9 mouse cellular contexts compared by ENCODE assay signal in genomic region chr9:78259688-78260087, GRCm38 (mm10). TPM values are rescaled to one million over a fixed set of nuclear protein-coding genes. Genes with fewer than 3 reads are reported as not detected.
DNase-seq lines count a peak whose midpoint lies in the region; ATAC-seq and TF ChIP-seq lines count a peak whose summit lies in the region.
"Not testable (repeated sequence)": the region's sequence is repeated elsewhere in the genome, so short reads cannot be mapped to it uniquely, and the experiment has no call there.
"Had no signal": no experiment of that assay in that cellular context is flagged by ENCODE, and none has a peak within 500 bp of the region (broad histone marks: within the 10 kb centered on the region; RNA-seq: fewer than 3 reads in every experiment).

No protein-coding gene starts in this region.

- not testable (repeated sequence) for H3K27me3 ChIP-seq in forebrain, embryonic 12.5 days; kidney, postnatal 0 days (ENCODE audit: insufficient read depth, low read length); liver, adult 2 months (ENCODE audit: control insufficient read depth, insufficient read depth, low read length); midbrain, embryonic 13.5 days

- not testable (repeated sequence) for H3K79me2 ChIP-seq in liver, adult 2 months (ENCODE audit: control insufficient read depth, insufficient read depth, low read length)

- not testable (repeated sequence) for H3K9ac ChIP-seq in forebrain, embryonic 12.5 days; kidney, postnatal 0 days (ENCODE audit: low read depth, low read length); liver, adult 2 months (ENCODE audit: low read depth, low read length); midbrain, embryonic 13.5 days (replicated peaks)

- H3K27ac ChIP-seq in forebrain, embryonic 12.5 days; kidney, postnatal 0 days; liver, adult 2 months (replicated peaks; ENCODE audit: insufficient read depth, low read depth, low read length); midbrain, embryonic 13.5 days: not testable (repeated sequence)

- H3K4me2 ChIP-seq in forebrain, embryonic 12.5 days; kidney, postnatal 0 days (ENCODE audit: low read length); midbrain, embryonic 13.5 days (replicated peaks): not testable (repeated sequence)

- peak; percentile 49 for TF ChIP-seq CTCF in kidney, postnatal 0 days (IDR thresholded peaks at IDR 0.05; ENCODE audit: low read depth)
- 0 out of 2 replicates have a peak, but pooled peaks have one; percentile 25 for TF ChIP-seq CTCF in liver, adult 2 months (IDR thresholded peaks at IDR 0.05; ENCODE audit: low read depth, low read length)

- H3K4me1 ChIP-seq in forebrain, embryonic 12.5 days; kidney, postnatal 0 days (replicated peaks; ENCODE audit: insufficient read depth, low read length); liver, adult 2 months (ENCODE audit: control insufficient read depth, insufficient read depth, low read length); midbrain, embryonic 13.5 days (replicated peaks): not testable (repeated sequence)

- not testable (repeated sequence) for H3K4me3 ChIP-seq in forebrain, embryonic 12.5 days (replicated peaks); kidney, postnatal 0 days (replicated peaks; ENCODE audit: low read depth, low read length); liver, adult 2 months (ENCODE audit: insufficient read depth, low read depth, low read length); midbrain, embryonic 13.5 days (replicated peaks)

- DNase-seq in adrenal gland, postnatal 14 days, result peak; percentile 62
- DNase-seq in heart, postnatal 36 days, result peak; percentile 29 to 58
- not testable (repeated sequence) for DNase-seq in kidney, postnatal 0 days (ENCODE audit: low spot score); liver, adult 2 months (ENCODE audit: extremely low read depth, low read depth, low spot score)
- peak; percentile 27 for DNase-seq in spleen, adult 12 weeks (ENCODE audit: low spot score)
- DNase-seq in urinary bladder, postnatal 14 days (ENCODE audit: low spot score), result peak; percentile 60

- not testable (repeated sequence) for TF ChIP-seq POLR2A in liver, adult 2 months (IDR thresholded peaks at IDR 0.05; ENCODE audit: extremely low read depth, insufficient read depth, low read length)

- WGBS in forebrain, embryonic 12.5 days, result 0% methylated on average over 1 of the region's 6 CpGs
- 0% methylated on average over 1 of the region's 6 CpGs for WGBS in kidney, postnatal 0 days
- WGBS in liver, adult 2 months, result 0% methylated on average over 1 of the region's 6 CpGs
- 0% methylated on average over 1 of the region's 6 CpGs for WGBS in midbrain, embryonic 13.5 days

- not testable (repeated sequence) for H3K9me3 ChIP-seq in forebrain, embryonic 12.5 days; kidney, postnatal 0 days (replicated peaks; ENCODE audit: low read length); midbrain, embryonic 13.5 days

- peak; percentile 73 for ATAC-seq in forebrain, embryonic 12.5 days (ENCODE audit: low FRiP score)
- ATAC-seq in kidney, postnatal 0 days (replicated peaks; ENCODE audit: low FRiP score, low read depth), result peak; percentile 43; the same call in 1 of the 2 replicates
- ATAC-seq in midbrain, embryonic 13.5 days, result peak; percentile 53; the same call in 1 of the 2 replicates

- H3K36me3 ChIP-seq in forebrain, embryonic 12.5 days (replicated peaks); kidney, postnatal 0 days (ENCODE audit: insufficient read depth, low read length); liver, adult 2 months (ENCODE audit: control insufficient read depth, insufficient read depth, low read length); midbrain, embryonic 13.5 days: not testable (repeated sequence)

- intact Hi-C loops in heart, postnatal 36 days (cut with DNase I), result not testable (repeated sequence)

RNA-seq across cellular contexts. Expression of gene Gm3776, which starts 2.8 kb away (rescaled TPM):
- total RNA-seq in adrenal gland, postnatal 14 days (2021), result not detected in 2 replicates
- polyA plus RNA-seq in forebrain, embryonic 12.5 days (2016; fragmentation: Nextera tagmentation; extraction: Ambion mirVana), result not detected in 2 replicates
- 1 to 10 TPM; 1.0 to 1.2 TPM for total RNA-seq in heart, postnatal 36 days (2021)
- polyA plus RNA-seq in kidney, postnatal 0 days (2015; fragmentation: Nextera tagmentation; extraction: Ambion mirVana), result 8.4 and 10.3 TPM in 2 replicates
- total RNA-seq in liver, adult 2 months (2014; rRNA removed), result 5.1 and 42.0 TPM in 2 replicates
- polyA plus RNA-seq in liver, adult 2 months (2012; rRNA removed), result 0.48 and 0.92 TPM in 2 replicates
- not detected in 2 replicates for polyA plus RNA-seq in midbrain, embryonic 13.5 days (2015; fragmentation: Nextera tagmentation; extraction: Ambion mirVana)
- total RNA-seq: gastrocnemius, postnatal 14 days had no signal

RNA-seq across cellular contexts. Expression of gene Gsta1, which starts 29.2 kb away (rescaled TPM):
- not detected in 2 replicates for total RNA-seq in adrenal gland, postnatal 14 days (2021)
- not detected in 2 replicates for polyA plus RNA-seq in forebrain, embryonic 12.5 days (2016; fragmentation: Nextera tagmentation; extraction: Ambion mirVana)
- total RNA-seq in heart, postnatal 36 days (2021), result 1 to 10 TPM in 1 of 2 experiments, not detected in 1; 1.1 TPM
- polyA plus RNA-seq in kidney, postnatal 0 days (2015; fragmentation: Nextera tagmentation; extraction: Ambion mirVana), result 23.4 and 33.9 TPM in 2 replicates
- total RNA-seq in liver, adult 2 months (2014; rRNA removed), result 6.1 and 42.4 TPM in 2 replicates
- 1.0 and 2.8 TPM in 2 replicates for polyA plus RNA-seq in liver, adult 2 months (2012; rRNA removed)
- polyA plus RNA-seq in midbrain, embryonic 13.5 days (2015; fragmentation: Nextera tagmentation; extraction: Ambion mirVana), result not detected in 2 replicates
- total RNA-seq: gastrocnemius, postnatal 14 days had no signal

RNA-seq across cellular contexts. Expression of gene Gm10639, which starts 30.0 kb away (rescaled TPM):
- total RNA-seq in adrenal gland, postnatal 14 days (2021), result not detected in 2 replicates
- polyA plus RNA-seq in forebrain, embryonic 12.5 days (2016; fragmentation: Nextera tagmentation; extraction: Ambion mirVana), result not detected in 2 replicates
- total RNA-seq in heart, postnatal 36 days (2021), result not detected
- 77.2 and 80.9 TPM in 2 replicates for polyA plus RNA-seq in kidney, postnatal 0 days (2015; fragmentation: Nextera tagmentation; extraction: Ambion mirVana)
- 0.54 TPM in 1 of 2 replicates, not detected in the other for total RNA-seq in liver, adult 2 months (2014; rRNA removed)
- polyA plus RNA-seq in liver, adult 2 months (2012; rRNA removed), result not detected in 2 replicates
- not detected in 2 replicates for polyA plus RNA-seq in midbrain, embryonic 13.5 days (2015; fragmentation: Nextera tagmentation; extraction: Ambion mirVana)
- total RNA-seq: gastrocnemius, postnatal 14 days had no signal

RNA-seq across cellular contexts. Expression of gene Omt2a, which starts 54.9 kb away (rescaled TPM):
- not detected in 2 replicates for total RNA-seq in adrenal gland, postnatal 14 days (2021)
- polyA plus RNA-seq in forebrain, embryonic 12.5 days (2016; fragmentation: Nextera tagmentation; extraction: Ambion mirVana), result not detected in 2 replicates
- not detected for total RNA-seq in heart, postnatal 36 days (2021)
- polyA plus RNA-seq in kidney, postnatal 0 days (2015; fragmentation: Nextera tagmentation; extraction: Ambion mirVana), result not detected in 2 replicates
- not detected in 2 replicates for total RNA-seq in liver, adult 2 months (2014; rRNA removed)
- polyA plus RNA-seq in liver, adult 2 months (2012; rRNA removed), result not detected in 2 replicates
- not detected in 2 replicates for polyA plus RNA-seq in midbrain, embryonic 13.5 days (2015; fragmentation: Nextera tagmentation; extraction: Ambion mirVana)
- total RNA-seq: gastrocnemius, postnatal 14 days had no signal

Comparison
In these comparisons a context has a peak if more than half of its experiments do, and no peak if none do; other contexts are left out.
1. RNA of gene Gm10639, which starts 30.0 kb away (polyA plus RNA-seq): 77.2 to 80.9 TPM in kidney, postnatal 0 days; not detected in liver, adult 2 months, not detected in forebrain, embryonic 12.5 days and not detected in midbrain, embryonic 13.5 days; every median in the first group is over 10 times any median in the second.
2. Peak in every context shown above with its lines, with median percentiles within 50 percentile points of each other: ATAC-seq.